Mouse (Mus musculus): Measurements from ENCODE around the gene Prtn3.

Prtn3 gene

DNA sequence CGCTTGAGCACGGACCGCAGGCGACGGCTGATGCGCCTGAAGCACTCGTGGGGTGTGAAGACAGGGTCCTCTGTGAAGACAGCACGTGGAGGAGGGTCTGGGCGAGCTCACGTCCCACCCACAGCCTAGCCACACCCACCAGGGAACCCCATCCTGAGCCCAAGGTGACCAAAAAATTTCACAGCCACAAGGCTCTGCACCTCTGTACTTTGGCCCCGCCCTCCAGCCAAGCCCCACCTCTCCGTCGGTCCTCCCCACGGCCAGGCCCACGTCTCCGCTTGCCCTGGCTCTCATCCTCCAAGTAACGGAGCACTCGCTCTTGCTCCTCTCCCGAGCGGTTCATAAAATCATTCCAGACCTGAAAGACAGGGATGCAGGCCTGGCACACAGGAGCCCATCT, 38.1 kb downstream of the Prtn3 start:
- no peak for DNase-seq

GRCm38 (mm10) chr10:79914131-79914947, 40.1 kb downstream of the Prtn3 start:
- no peak for DNase-seq

DNA sequence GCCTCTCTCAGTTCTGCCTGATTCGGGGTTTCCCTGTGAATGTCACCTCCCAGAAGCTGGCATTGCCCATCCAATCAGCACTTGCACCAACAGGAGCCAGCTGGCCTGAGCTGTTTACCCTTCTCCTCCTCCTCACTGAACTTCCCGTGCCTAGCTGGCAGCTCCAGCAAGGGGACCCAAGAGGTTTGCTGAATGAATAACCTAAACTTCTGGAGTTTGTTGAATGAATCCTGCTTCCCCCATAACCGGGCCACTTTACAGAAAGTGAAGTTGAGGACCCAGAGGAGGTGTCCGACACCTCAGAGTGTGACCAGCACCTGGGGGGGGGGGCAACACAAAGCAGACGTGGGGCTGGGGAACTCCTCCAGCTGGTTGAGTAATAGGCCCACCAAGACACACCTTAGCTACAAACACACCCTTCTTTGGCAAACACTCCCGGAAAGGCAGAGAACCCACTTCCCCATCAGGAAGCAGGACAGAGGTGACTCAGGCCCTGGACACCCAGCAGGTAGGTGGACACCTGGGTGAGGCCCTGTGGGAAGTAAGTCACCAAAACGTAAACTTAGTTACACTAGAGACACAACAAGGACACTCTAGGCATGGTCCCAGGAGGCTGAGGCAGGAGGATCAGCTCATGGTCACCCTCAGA, 40.8 kb downstream of the Prtn3 start:
- no peak for DNase-seq

DNA sequence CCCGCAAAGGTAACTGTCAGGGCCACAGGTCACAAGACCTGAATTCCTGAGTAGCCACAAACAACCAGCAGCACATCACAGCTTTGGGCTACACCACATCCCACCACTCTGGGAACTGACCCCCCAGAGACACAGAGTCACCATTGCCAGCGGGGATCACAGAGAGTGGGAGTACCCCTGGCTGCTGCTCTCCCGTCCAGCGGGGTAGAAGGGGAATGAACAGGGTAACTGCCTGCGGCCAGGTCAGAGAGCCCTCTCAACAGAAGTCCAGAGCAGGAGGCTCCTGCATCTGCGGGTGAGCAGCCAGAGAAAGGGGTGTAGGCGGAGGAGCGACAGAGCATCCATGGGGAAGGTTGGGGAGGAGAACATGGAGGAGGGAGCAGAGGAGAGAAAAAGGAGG, 41.8 kb downstream of the Prtn3 start:
- DNase-seq, result no peak

DNA sequence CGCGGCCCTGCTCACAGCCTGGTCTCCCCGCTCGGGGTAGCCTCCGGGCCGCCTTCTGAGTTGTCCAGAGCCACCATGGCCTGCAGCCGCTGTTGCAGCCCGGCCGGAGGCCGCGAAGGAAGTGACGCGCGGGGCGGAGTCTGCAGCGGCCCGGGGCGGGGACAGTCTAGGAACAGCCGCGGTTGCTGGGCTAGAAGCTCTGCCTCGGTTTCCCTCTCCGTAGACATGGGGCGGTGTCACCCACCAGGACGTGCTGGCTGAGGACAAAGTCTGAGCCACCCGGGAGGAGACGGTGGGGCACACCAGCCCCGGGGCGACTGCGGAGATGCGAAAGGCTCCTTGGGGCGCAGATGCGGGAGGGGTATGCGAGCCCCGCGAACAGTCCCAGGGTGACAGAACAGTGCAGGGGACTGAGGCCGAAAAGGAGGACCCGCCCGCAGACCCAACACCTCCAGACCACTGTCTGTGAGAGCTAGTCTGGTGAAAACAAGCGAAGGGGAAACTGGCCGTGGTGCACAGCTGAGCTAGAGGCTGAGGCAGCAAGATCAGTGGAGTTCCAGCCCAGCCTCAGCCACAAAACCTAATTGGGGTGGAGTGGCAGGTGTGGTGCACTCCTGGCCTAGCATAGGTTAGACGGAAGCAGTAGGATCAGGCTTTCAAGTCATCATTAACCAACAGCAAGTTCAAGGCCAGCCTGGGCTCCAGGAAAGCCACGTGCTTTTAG, 42.7 kb downstream of the Prtn3 start, which contains the start of gene Kiss1r:
Kiss1r (plus strand) TSS at position 164 of the 724 bp plus-strand sequence.
- DNase-seq, result peak; percentile 77 to 88

GRCm38 (mm10) chr10:79917532-79918100, 43.3 kb downstream of the Prtn3 start:
- no peak for DNase-seq

GRCm38 (mm10) chr10:79918231-79919078, 44.2 kb downstream of the Prtn3 start:
- no peak for DNase-seq

GRCm38 (mm10) chr10:79919251-79919849, 45.1 kb downstream of the Prtn3 start:
- no peak for DNase-seq

GRCm38 (mm10) chr10:79920056-79920890, 46.0 kb downstream of the Prtn3 start:
- DNase-seq, result no peak

GRCm38 (mm10) chr10:79920958-79921535, 46.8 kb downstream of the Prtn3 start, which contains the start of gene R3hdm4:
TSS of gene R3hdm4 (minus strand) at chr10:79921208.
- no peak for DNase-seq

DNA sequence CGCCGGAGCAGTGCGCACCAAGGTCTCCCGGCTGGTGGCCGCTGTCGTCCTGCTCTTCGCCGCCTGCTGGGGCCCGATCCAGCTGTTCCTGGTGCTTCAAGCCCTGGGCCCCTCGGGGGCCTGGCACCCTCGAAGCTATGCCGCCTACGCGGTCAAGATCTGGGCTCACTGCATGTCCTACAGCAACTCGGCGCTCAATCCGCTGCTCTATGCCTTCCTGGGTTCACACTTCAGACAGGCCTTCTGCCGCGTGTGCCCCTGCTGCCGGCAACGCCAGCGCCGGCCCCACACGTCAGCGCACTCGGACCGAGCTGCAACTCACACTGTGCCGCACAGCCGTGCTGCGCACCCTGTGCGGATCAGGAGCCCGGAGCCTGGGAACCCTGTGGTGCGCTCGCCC, 47.3 kb downstream of the Prtn3 start:
- DNase-seq, result no peak

- DNase-seq, result peak; percentile 86 to 95
Observed at GRCm38 (mm10) chr10:79924998-79925784, 50.9 kb downstream of the Prtn3 start.

GRCm38 (mm10) chr10:79925785-79926490, 51.7 kb downstream of the Prtn3 start:
- DNase-seq, result no peak

- DNase-seq, result peak; percentile 89 to 90
Observed at GRCm38 (mm10) chr10:79926491-79927323, 52.4 kb downstream of the Prtn3 start, which contains the start of gene Arid3a. TSS of gene Arid3a (plus strand) at chr10:79927043.

- DNase-seq, result peak in 1 of 2 experiments; percentile 44
Observed at GRCm38 (mm10) chr10:79927324-79928029, 53.2 kb downstream of the Prtn3 start.

DNA sequence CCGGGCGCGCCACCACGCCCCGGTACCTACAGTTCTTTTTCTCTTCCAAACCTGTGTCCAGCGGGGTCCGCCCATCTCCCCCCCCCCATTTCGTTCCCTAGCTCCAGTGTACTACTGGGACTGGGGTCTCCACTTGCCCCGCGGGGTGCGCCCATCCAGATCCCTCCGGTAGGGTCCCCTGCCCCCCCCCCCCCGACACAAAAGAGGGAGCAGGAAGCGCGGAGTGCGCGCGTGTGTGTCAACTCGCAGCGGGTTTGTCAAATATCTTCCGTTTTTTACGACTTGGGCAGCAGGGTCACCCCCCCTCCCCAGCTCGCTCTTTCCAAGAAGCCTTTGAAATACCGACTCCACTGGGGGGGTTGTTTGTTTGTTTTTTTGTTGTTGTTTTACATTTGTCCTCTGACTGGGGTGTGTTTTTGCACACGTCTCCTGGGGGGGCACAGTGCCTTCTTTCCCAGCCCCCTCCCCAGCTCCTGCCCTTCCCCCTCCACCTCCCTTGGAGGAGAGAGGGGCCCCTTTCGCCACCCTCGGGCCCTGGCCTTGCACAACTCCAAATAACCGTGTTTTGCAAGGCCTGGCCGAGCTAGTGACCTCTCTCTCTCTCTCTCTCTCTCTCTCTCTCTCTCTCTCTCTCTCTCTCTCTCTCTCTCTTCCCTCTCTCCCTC, 53.9 kb downstream of the Prtn3 start:
- no peak for DNase-seq

Data from kidney, adult 8-10 months (tissue).